Mouse (Mus musculus) forebrain, embryonic 12.5 days (tissue): ENCODE data around the gene Map2k7. TPM values are rescaled to one million over a fixed set of nuclear protein-coding genes. Genes with fewer than 3 reads are reported as not detected.

Source experiments
- ATAC-seq: fragments of 200-750 bp; cut with Nextera tagmentation; 2 replicates; pipeline ENCODE4 v1.8.0; 2017; ENCODE audit warnings: moderate TSS enrichment; ENCODE audit not compliant: low FRiP score
- H3K27ac ChIP-seq: fragments of 300-500 bp; sonication (generic); 2 replicates; pipeline ENCODE4 v1.5.1; 2016; ENCODE audit warnings: mild to moderate bottlenecking
- H3K27me3 ChIP-seq: fragments of 300-500 bp; sonication (generic); 2 replicates; pipeline ENCODE4 v1.6.1; 2016; ENCODE audit warnings: mild to moderate bottlenecking
- H3K36me3 ChIP-seq: fragments of 300-500 bp; sonication (generic); replicated peaks from 2 replicates; pipeline ENCODE4 v1.6.1; 2016; ENCODE audit warnings: mild to moderate bottlenecking
- H3K4me1 ChIP-seq: fragments of 300-500 bp; sonication (generic); 2 replicates; pipeline ENCODE4 v1.6.1; 2016
- H3K4me2 ChIP-seq: fragments of 300-500 bp; sonication (generic); 2 replicates; pipeline ENCODE4 v1.6.1; 2016; ENCODE audit warnings: mild to moderate bottlenecking, moderate library complexity
- H3K4me3 ChIP-seq: fragments of 300-500 bp; sonication (generic); replicated peaks from 2 replicates; pipeline ENCODE4 v1.5.1; 2016; ENCODE audit warnings: mild to moderate bottlenecking
- H3K9ac ChIP-seq: fragments of 300-500 bp; sonication (generic); 2 replicates; pipeline ENCODE4 v1.6.1; 2016; ENCODE audit warnings: mild to moderate bottlenecking
- H3K9me3 ChIP-seq: fragments of 300-500 bp; sonication (generic); 2 replicates; pipeline ENCODE4 v1.6.1; 2016
- WGBS: fragments of 180-500 bp; shearing (Covaris S2); methylation state at CpG from one replicate; pipeline ENCODE4 v1.1.7; 2016; 5-methylcytosine and 5-hydroxymethylcytosine counted together
- polyA plus RNA-seq: library from polyadenylated mRNA; unstranded; fragments of >200 nt; fragmentation: Nextera tagmentation; extraction: Ambion mirVana; gene quantifications from 2 replicates; pipeline ENCODE4 v1.2.1, GENCODE M21; 2016

Map2k7 gene
- polyA plus RNA-seq, 1 experiment from 2014 or later = 36.8 TPM

DNA sequence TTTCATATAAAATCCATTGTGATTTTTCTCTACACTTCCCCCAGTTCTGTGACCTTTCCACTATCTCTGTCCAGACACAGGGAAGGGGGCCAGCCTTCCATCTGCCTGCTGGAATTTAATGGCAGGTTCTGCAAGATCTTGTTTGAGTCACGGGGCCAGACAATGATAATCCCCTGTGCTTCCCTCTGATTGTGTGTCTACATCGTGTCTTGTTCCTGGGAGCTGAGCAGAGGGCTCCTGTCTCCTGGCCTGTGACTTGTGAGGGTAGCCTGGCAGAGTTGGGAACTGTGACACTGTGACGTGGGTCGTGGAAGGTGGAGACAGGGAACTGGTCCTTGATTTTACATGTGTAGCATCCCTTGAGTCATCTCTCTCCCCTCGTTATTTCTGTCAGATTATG lies 8.8 kb upstream of the Map2k7 start:
- H3K27me3 ChIP-seq = peaks cover 35% of the 10 kb centered on the region
- H3K9me3 ChIP-seq = no peaks in the 10 kb centered on the region
- no peak overlapping the region for H3K4me2 ChIP-seq
- 76% methylated on average over 5 of the region's 5 CpGs for WGBS
- no peaks in the 10 kb centered on the region for H3K36me3 ChIP-seq
- H3K9ac ChIP-seq = no peak overlapping the region
- no peak for ATAC-seq
- peaks cover 6% of the 10 kb centered on the region; the same call in 1 of the 2 replicates for H3K4me1 ChIP-seq
- H3K4me3 ChIP-seq = no peak overlapping the region
- H3K27ac ChIP-seq = no peak overlapping the region

DNA sequence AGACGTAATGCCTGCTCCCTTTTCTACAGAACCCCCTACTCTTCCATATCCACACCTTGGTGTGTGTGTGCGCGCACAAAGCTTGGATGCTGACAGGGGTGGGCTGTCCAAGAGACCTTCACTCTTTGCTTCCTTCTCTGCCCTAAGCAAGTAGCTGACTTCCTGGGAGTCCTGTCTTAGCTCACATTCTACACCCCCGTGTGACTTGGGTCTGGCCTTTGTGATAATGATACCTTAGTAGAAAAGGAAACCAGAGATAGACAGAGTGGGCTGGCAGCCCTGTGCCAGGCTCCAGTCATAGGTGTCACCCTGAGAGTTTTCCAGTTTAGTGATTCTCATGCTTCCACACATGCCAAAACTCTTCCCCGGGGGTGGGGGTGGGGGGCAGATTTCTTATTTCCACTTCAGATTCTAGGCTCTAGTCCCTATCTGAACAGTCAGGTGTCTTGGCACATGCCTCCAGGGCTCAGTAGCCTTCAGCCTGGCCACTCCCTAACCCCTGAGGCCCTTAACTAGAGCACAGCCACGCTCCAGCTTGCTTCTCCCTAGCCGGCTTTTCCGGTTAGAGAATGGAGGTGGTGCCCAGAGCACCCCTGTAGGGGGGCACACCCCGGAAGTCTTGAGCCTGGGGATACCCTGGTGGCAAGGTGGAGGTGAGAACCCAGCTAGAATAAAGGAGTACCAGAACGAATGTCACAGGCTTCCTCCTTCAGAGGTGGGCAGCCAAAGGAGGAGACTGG lies 7.8 kb upstream of the Map2k7 start:
- Histone ChIP-seq H3K9ac (0 out of 2 replicates have a peak overlapping the region, but pooled peaks have one; percentile 12), H3K4me3 (no peak overlapping the region), H3K4me2 (no peak overlapping the region), H3K36me3 (no peaks in the 10 kb centered on the region), H3K27ac (no peak overlapping the region), H3K4me1 (peaks cover 6% of the 10 kb centered on the region; the same call in 1 of the 2 replicates), H3K27me3 (peaks cover 35% of the 10 kb centered on the region), H3K9me3 (no peaks in the 10 kb centered on the region)
- WGBS = 58% methylated on average over 10 of the region's 10 CpGs
- no peak for ATAC-seq

DNA sequence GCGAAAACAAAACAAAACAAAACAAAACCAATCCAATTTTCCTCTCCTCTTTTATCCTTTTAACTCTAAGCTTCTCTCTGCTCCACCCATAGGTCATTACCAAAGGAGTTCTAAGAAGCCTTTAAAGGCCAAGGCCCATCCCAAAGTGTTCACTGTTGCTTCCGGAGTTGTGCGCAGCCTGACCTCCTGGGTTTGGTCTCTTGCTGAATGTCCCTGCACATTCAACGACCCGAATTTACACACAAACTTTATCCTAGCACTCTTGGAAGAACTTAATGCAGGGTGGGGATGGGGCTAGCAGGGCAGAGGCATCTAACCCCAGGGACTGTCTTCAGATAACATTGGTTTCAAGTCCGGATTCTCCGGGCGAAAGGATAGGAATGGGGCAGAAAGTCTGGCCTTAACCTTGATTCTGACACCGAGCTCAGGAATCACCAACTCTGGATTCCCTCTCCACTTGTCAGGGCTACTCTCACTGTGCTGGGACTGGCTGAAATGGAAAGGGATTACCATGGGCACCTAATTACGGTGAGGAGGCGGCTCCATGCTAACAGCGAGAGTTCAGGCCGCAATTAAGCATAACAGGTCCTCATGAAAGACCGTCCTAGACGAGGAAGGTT lies 616 bp upstream of the Map2k7 start:
- Histone ChIP-seq H3K4me2 (peak overlapping the region; percentile 93), H3K4me1 (peaks cover 26% of the 10 kb centered on the region), H3K4me3 (peak overlapping the region; percentile 82), H3K36me3 (peaks cover 15% of the 10 kb centered on the region), H3K27me3 (no peaks in the 10 kb centered on the region), H3K9me3 (no peaks in the 10 kb centered on the region), H3K27ac (peak overlapping the region; percentile 96), H3K9ac (peak overlapping the region; percentile 68)
- ATAC-seq = no peak
- WGBS = 16% methylated on average over 15 of the region's 15 CpGs

- H3K9me3 ChIP-seq = no peaks in the 10 kb centered on the region
- peak; percentile 23; the same call in 1 of the 2 replicates for ATAC-seq
- H3K4me3 ChIP-seq = peak overlapping the region; percentile 82
- H3K9ac ChIP-seq = peak overlapping the region; percentile 78
- WGBS = 14% methylated on average over 19 of the region's 19 CpGs
- no peaks in the 10 kb centered on the region for H3K27me3 ChIP-seq
- peak overlapping the region; percentile 91 for H3K27ac ChIP-seq
- H3K36me3 ChIP-seq = peaks cover 29% of the 10 kb centered on the region
- H3K4me1 ChIP-seq = peaks cover 26% of the 10 kb centered on the region
- peak overlapping the region; percentile 93 for H3K4me2 ChIP-seq
These were observed 802 bp downstream of the Map2k7 start for GRCm38 (mm10) chr8:4239193-4239890.

GRCm38 (mm10) chr8:4245061-4245460 lies 6.5 kb downstream of the Map2k7 start:
- H3K9ac ChIP-seq = no peak overlapping the region
- ATAC-seq = no peak
- H3K27ac ChIP-seq = no peak overlapping the region
- H3K4me2 ChIP-seq = no peak overlapping the region
- H3K9me3 ChIP-seq = no peaks in the 10 kb centered on the region
- H3K4me1 ChIP-seq = peaks cover 15% of the 10 kb centered on the region
- H3K4me3 ChIP-seq = no peak overlapping the region
- peaks cover 21% of the 10 kb centered on the region for H3K27me3 ChIP-seq
- 97% methylated on average over 5 of the region's 5 CpGs for WGBS
- peaks cover 73% of the 10 kb centered on the region for H3K36me3 ChIP-seq

DNA sequence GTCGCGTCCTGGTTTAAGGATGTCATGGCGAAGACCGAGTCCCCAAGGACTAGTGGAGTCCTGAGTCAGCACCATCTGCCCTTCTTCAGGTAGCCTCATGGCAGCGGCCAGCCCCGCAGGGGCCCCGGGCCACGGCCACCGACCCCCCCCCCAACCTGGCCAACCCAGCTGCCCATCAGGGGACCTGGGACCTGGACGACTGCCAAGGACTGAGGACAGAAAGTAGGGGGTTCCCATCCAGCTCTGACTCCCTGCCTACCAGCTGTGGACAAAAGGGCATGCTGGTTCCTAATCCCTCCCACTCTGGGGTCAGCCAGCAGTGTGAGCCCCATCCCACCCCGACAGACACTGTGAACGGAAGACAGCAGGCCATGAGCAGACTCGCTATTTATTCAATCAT lies 7.2 kb downstream of the Map2k7 start:
- Histone ChIP-seq H3K27ac (no peak overlapping the region), H3K4me2 (no peak overlapping the region), H3K27me3 (peaks cover 21% of the 10 kb centered on the region), H3K36me3 (peaks cover 73% of the 10 kb centered on the region), H3K9ac (no peak overlapping the region), H3K4me3 (no peak overlapping the region), H3K4me1 (peaks cover 14% of the 10 kb centered on the region), H3K9me3 (no peaks in the 10 kb centered on the region)
- 85% methylated on average over 13 of the region's 13 CpGs for WGBS
- ATAC-seq = no peak

- Histone ChIP-seq H3K36me3 (peaks cover 65% of the 10 kb centered on the region), H3K4me2 (no peak overlapping the region), H3K27me3 (peaks cover 21% of the 10 kb centered on the region), H3K27ac (no peak overlapping the region), H3K9ac (no peak overlapping the region), H3K4me3 (no peak overlapping the region), H3K9me3 (no peaks in the 10 kb centered on the region), H3K4me1 (peaks cover 15% of the 10 kb centered on the region)
- ATAC-seq = no peak
- WGBS = 91% methylated on average over 8 of the region's 8 CpGs
These were observed 8.7 kb downstream of the Map2k7 start for GRCm38 (mm10) chr8:4247241-4247640.

DNA sequence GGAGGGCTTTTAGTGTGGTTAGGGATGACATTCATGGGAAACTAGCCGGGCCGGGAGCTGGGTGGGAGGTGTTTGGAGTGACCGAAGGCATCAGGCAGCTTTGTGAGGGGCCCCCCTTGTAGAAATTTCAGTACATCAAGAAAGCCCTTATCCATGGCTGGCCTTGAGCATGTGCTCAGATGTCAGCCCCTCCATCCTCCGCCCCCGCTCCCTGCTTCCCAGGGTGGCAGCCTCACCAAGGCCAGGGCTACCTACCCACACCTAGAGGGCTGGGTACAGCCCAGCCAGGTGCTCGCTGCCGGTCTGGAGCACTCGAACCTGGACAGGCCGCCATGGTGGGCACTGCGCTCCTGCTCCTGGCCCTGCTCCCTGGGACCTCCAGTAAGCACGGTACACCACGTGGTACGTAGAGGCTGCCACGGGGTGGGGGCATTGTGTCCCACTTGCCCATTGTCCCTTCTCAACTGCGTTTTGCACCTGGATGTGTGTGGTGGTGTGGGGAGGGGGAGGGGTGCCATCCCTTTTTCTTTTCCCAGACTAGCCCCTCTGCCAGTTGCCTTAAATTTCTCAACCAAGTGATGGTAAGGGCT lies 9.5 kb downstream of the Map2k7 start, which contains the start of gene Tgfbr3l:
Gene Tgfbr3l, plus strand, starts transcription at position 264 of the 590 bp plus-strand sequence.
- Histone ChIP-seq H3K27me3 (peaks cover 21% of the 10 kb centered on the region), H3K4me3 (no peak within 1 kb of the TSS), H3K4me1 (peaks cover 19% of the 10 kb centered on the region), H3K27ac (no peak within 1 kb of the TSS), H3K9me3 (no peaks in the 10 kb centered on the region), H3K9ac (0 out of 2 replicates have a peak within 1 kb of the TSS, but pooled peaks have one; percentile 29), H3K36me3 (peaks cover 57% of the 10 kb centered on the region), H3K4me2 (no peak within 1 kb of the TSS)
- WGBS = 76% methylated on average over 15 of the region's 15 CpGs
- ATAC-seq = no peak

- 0 out of 2 replicates have a peak overlapping the region, but pooled peaks have one; percentile 1 for H3K4me2 ChIP-seq
- H3K36me3 ChIP-seq = peaks cover 46% of the 10 kb centered on the region
- no peak overlapping the region for H3K27ac ChIP-seq
- H3K9me3 ChIP-seq = no peaks in the 10 kb centered on the region
- 0 out of 2 replicates have a peak overlapping the region, but pooled peaks have one; percentile 29 for H3K9ac ChIP-seq
- WGBS = 12% methylated on average over 29 of the region's 29 CpGs
- no peak overlapping the region for H3K4me3 ChIP-seq
- peaks cover 21% of the 10 kb centered on the region for H3K27me3 ChIP-seq
- no peak for ATAC-seq
- H3K4me1 ChIP-seq = peaks cover 27% of the 10 kb centered on the region
These were observed 10.7 kb downstream of the Map2k7 start for GRCm38 (mm10) chr8:4249213-4249612.

GRCm38 (mm10) chr8:4250306-4250970 lies 11.9 kb downstream of the Map2k7 start:
- Histone ChIP-seq H3K9ac (no peak overlapping the region), H3K27ac (no peak overlapping the region), H3K4me3 (no peak overlapping the region; the same call in 1 of the 2 replicates), H3K4me2 (no peak overlapping the region), H3K4me1 (peaks cover 30% of the 10 kb centered on the region), H3K27me3 (peaks cover 21% of the 10 kb centered on the region), H3K9me3 (no peaks in the 10 kb centered on the region), H3K36me3 (peaks cover 45% of the 10 kb centered on the region)
- ATAC-seq = peak; percentile 21
- WGBS = 28% methylated on average over 26 of the region's 26 CpGs

DNA sequence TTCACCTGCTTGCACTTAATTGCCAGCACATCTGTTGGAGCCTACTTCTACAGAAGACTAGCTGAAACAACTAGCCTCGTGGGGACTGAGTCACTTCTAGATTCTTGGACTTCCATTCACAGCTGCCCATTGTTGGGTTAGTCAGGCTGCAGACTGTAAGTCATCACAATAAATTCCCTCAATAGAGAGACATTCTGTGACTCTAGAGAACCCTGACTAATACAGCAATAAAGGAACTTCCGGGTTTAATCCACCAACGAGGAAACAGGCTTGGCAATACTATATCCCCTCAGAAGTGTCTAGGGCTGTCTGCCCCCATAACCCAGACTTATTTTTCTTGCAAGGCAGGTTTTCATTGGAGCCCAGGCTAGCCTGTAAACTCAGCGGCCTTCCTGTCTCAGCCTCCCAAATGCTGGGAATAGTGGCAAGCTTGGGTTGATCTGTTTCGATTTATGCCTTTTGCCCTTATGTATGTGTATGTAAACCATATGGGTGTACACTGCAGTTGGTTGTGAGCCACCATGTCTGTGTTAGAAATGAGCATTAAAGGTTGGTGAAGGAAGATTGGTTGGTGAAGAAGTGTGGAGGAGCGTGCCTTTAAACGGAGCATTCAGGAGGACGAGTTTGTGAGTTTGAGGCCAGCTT lies 13.7 kb downstream of the Map2k7 start:
- peak overlapping the region; percentile 69 for H3K4me2 ChIP-seq
- no peak for ATAC-seq
- H3K4me1 ChIP-seq = peaks cover 38% of the 10 kb centered on the region
- H3K36me3 ChIP-seq = peaks cover 44% of the 10 kb centered on the region
- 49% methylated on average over 8 of the region's 8 CpGs for WGBS
- peaks cover 21% of the 10 kb centered on the region for H3K27me3 ChIP-seq
- peak overlapping the region; percentile 88 for H3K4me3 ChIP-seq
- H3K9me3 ChIP-seq = no peaks in the 10 kb centered on the region
- peak overlapping the region; percentile 95 for H3K27ac ChIP-seq
- peak overlapping the region; percentile 90; the same call in 1 of the 2 replicates for H3K9ac ChIP-seq
